Mouse (Mus musculus) effector memory CD4-positive, alpha-beta T cell, adult 5 months (primary cell): Measurements from ENCODE around the gene Lpar5. TPM values are rescaled to one million over a fixed set of nuclear protein-coding genes. Genes with fewer than 3 reads are reported as not detected.

ENCODE experiments used
- polyA plus RNA-seq: library from polyadenylated mRNA; unstranded; fragments of 100-300 nt; shearing (Covaris generic); gene quantifications from one replicate; pipeline ENCODE4 v1.2.1, GENCODE M21; 2017

The Lpar5 gene
- 10.5 TPM for polyA plus RNA-seq

GRCm38 (mm10) chr6:125067571-125067995 is at the start of gene Lpar5:
TSS of gene Lpar5 (plus strand) at chr6:125067920.

GRCm38 (mm10) chr6:125039533-125040153 is 28.1 kb upstream of the Lpar5 start, which contains the start of gene Ing4:
TSS of gene Ing4 (plus strand) at chr6:125039760.

GRCm38 (mm10) chr6:125049678-125050077 is 18.0 kb upstream of the Lpar5 start, which contains the start of gene Acrbp:
TSS of gene Acrbp (plus strand) at chr6:125049689.

GRCm38 (mm10) chr6:125095391-125096278 is 27.9 kb downstream of the Lpar5 start, which contains the start of gene Chd4:
TSS of gene Chd4 (plus strand) at chr6:125095981.

GRCm38 (mm10) chr6:125131302-125132156 is 63.8 kb downstream of the Lpar5 start, which contains the start of gene Nop2:
TSS of gene Nop2 (plus strand) at chr6:125131909.

Other genes with a start within 250 kb of the Lpar5 start
- gene Usp5, start 238.4 kb upstream of the Lpar5 start, polyA plus RNA-seq = 69.3 TPM
- gene Cdca3, start 238.4 kb upstream of the Lpar5 start, polyA plus RNA-seq = 2.5 TPM
- gene Gnb3, start 227.6 kb upstream of the Lpar5 start, polyA plus RNA-seq = not detected
- not detected for gene P3h3, start 210.2 kb upstream of the Lpar5 start, polyA plus RNA-seq
- gene Gpr162, start 203.9 kb upstream of the Lpar5 start, polyA plus RNA-seq = not detected
- 653 TPM for gene Cd4, start 179.7 kb upstream of the Lpar5 start, polyA plus RNA-seq
- gene Lag3, start 156.2 kb upstream of the Lpar5 start, polyA plus RNA-seq = 0.87 TPM
- 4.7 TPM for gene Ptms, start 147.8 kb upstream of the Lpar5 start, polyA plus RNA-seq
- 116 TPM for gene Mlf2, start 136.5 kb upstream of the Lpar5 start, polyA plus RNA-seq
- gene Cops7a, start 102.4 kb upstream of the Lpar5 start, polyA plus RNA-seq = 39.3 TPM
- 0.96 TPM for gene Pianp, start 71.2 kb upstream of the Lpar5 start, polyA plus RNA-seq
- gene Zfp384, start 58.8 kb upstream of the Lpar5 start, polyA plus RNA-seq = 60.2 TPM
- gene Ing4, start 28.2 kb upstream of the Lpar5 start, polyA plus RNA-seq = 54.7 TPM
- 6.5 TPM for gene Acrbp, start 18.2 kb upstream of the Lpar5 start, polyA plus RNA-seq
- gene Chd4, start 28.1 kb downstream of the Lpar5 start, polyA plus RNA-seq = 52.2 TPM
- gene Nop2, start 64.0 kb downstream of the Lpar5 start, polyA plus RNA-seq = 26.2 TPM
- gene Iffo1, start 77.3 kb downstream of the Lpar5 start, polyA plus RNA-seq = 17.8 TPM
- gene Gapdh, start 98.5 kb downstream of the Lpar5 start, polyA plus RNA-seq = 398 TPM
- gene Ncapd2, start 123.8 kb downstream of the Lpar5 start, polyA plus RNA-seq = 19.4 TPM
- gene Mrpl51, start 123.9 kb downstream of the Lpar5 start, polyA plus RNA-seq = 47.7 TPM
- gene Vamp1, start 147.6 kb downstream of the Lpar5 start, polyA plus RNA-seq = 39.1 TPM
- 85.2 TPM for gene Tapbpl, start 163.9 kb downstream of the Lpar5 start, polyA plus RNA-seq
- gene Cd27, start 169.1 kb downstream of the Lpar5 start, polyA plus RNA-seq = 391 TPM
- gene Tuba3a, start 218.1 kb downstream of the Lpar5 start, polyA plus RNA-seq = 1.7 TPM
- gene Ltbr, start 246.0 kb downstream of the Lpar5 start, polyA plus RNA-seq = not detected